Mouse (Mus musculus): ENCODE results near the gene Pappa2.

Gene Pappa2

DNA sequence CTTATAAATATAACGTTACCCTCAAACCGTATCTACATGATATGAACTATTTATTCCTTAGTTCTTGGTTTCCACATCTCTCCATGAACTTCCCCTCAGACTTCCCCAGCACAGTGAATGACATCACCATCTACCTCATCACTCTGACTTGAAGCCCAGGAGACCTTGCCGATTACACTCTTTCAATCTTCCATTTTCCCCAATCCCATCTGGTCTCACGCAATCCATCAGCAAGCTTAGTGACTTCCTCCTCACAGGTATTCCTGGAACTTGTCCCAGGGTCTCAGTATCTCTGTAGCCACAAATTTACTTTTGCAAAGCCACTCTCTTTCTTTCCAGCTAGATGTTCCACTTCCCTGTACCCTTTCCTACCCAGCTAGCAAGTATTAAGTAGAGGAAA, 209.5 kb downstream of the Pappa2 start:
- ATAC-seq (ENCODE audit: insufficient number of reproducible peaks, low FRiP score, low TSS enrichment): 0 out of 2 replicates have a peak, but pooled peaks have one; percentile 36

GRCm38 (mm10) chr1:158770036-158770655, 210.1 kb downstream of the Pappa2 start:
- ATAC-seq (ENCODE audit: insufficient number of reproducible peaks, low FRiP score, low TSS enrichment): peak; percentile 75

DNA sequence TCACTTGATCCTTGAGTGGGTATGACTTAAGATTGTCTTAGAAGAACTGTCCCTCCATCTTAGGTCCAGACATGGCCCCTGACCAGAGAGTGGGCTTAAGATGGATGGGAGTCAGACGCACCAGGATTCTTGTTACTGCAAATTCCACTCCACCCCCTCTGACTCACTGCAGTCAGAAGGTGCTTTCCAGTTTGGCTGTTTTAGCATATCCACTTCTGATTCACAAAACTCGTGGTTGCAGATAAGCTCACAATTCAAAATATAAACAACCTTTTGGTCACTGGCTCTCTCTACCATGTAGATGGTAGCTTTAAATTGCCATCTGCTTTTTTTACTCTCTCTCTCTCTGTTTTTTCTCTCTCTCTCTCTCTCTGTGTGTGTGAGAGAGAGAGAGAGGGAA, 214.4 kb downstream of the Pappa2 start:
- ATAC-seq (ENCODE audit: insufficient number of reproducible peaks, low FRiP score, low TSS enrichment): no peak

DNA sequence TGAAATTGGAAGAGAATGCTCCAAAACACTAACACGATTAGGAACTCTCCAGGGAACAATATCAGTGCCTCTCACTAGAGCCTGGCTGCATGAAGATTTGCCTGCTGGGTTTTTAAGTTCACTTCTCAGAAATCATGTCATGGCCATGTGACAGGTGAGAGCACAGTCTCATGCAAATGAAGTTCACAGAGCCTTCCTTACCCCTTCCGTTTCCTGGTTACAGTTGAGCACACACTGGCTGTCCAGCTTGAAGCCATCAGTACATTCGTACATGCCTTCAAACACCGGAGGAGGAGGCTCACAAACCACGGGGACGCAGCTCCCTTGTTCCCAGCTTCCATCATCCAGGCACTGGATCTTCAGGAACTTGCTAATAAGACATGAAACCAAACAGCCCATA, 215.6 kb downstream of the Pappa2 start:
- no peak for ATAC-seq (ENCODE audit: insufficient number of reproducible peaks, low FRiP score, low TSS enrichment)

- no peak for ATAC-seq (ENCODE audit: insufficient number of reproducible peaks, low FRiP score, low TSS enrichment)
These were observed 216.1 kb downstream of the Pappa2 start for GRCm38 (mm10) chr1:158764211-158764610.

DNA sequence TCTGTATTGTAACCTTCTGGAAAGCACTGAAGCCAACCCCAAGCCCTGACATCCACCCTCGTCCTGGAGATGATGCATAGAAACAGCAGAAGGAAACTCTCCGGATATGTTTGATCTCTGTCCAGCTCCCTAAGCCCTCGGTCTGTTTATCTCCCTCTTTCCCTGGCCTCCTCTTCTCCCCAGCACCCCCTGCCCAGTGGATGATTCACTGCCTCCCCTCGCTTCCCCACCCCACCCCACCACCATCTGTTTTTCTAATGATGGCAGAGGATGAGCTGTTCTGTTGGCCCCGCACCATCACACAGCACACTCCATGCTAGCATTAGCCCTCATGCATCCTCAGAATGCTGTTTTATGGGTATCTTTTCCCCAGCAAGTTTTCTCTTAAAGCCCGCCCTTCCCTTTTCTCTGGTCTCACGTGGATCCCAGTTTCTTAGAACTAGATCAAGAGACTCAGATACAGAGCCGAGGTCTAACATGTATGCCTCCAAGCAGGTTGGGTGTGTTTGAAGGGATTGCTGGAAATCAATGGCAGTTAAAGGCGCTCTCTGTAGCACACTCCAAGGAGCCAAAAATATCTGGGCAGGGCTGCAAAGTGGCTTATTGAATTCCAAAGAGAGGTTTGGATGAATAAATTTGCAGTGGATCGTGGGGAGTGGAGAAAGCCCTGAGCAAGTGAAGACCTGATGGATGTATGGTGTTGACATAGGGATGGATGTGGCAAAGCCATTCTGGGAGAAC, 231.8 kb downstream of the Pappa2 start:
- peak; percentile 92 for ATAC-seq (ENCODE audit: insufficient number of reproducible peaks, low FRiP score, low TSS enrichment)

DNA sequence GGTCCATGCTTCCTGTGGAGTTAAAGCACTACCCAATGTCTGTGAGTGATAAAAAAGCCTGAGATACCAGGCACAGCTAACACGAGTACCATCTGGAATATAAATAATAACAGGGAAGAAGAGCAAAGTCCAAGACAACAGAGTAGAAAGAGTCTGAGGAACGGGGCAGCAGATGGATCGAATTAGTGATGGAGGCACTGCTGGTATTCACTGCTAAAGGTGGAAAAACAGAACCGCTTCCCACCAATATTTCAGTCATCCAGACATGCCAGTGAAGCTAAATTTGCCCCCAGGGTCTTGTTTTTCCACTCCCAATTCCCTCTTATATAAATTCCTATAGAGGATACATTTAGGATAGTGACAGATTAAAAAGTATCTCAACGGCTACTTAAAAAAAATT, 238.8 kb downstream of the Pappa2 start:
- ATAC-seq (ENCODE audit: insufficient number of reproducible peaks, low FRiP score, low TSS enrichment): no peak

GRCm38 (mm10) chr1:158740949-158741348, 239.3 kb downstream of the Pappa2 start:
- ATAC-seq (ENCODE audit: insufficient number of reproducible peaks, low FRiP score, low TSS enrichment): no peak

DNA sequence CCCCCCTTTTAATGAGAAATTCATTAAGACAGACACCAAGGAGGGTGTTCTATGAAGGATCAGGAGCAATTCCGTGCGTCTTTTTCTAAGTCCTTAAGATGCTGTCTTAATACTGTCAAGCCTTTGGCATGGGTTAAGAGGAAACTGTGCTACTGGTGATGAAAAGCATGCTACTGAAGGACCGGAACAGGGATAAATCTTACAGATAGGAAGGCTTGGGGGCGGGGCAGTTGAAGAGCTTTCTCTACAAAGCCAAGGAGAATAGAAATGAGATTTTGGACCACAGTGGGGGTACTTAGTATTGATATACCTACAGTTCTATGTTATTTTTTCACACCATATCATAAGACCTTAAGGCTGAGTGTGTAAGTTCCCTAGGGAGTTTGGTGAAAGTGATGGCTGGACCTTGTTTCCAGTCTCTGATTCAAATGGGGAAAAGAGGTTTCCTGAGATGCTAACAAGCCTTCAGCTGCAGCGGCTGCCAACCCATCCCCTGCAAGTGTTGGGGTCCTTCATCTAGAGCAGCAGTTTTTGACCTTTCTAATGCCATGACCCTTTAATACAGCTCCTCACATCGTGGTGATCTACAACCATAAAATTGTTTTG, 240.0 kb downstream of the Pappa2 start:
- ATAC-seq (ENCODE audit: insufficient number of reproducible peaks, low FRiP score, low TSS enrichment): no peak

- ATAC-seq (ENCODE audit: insufficient number of reproducible peaks, low FRiP score, low TSS enrichment): no peak
These were observed 241.0 kb downstream of the Pappa2 start for GRCm38 (mm10) chr1:158739132-158739919.

DNA sequence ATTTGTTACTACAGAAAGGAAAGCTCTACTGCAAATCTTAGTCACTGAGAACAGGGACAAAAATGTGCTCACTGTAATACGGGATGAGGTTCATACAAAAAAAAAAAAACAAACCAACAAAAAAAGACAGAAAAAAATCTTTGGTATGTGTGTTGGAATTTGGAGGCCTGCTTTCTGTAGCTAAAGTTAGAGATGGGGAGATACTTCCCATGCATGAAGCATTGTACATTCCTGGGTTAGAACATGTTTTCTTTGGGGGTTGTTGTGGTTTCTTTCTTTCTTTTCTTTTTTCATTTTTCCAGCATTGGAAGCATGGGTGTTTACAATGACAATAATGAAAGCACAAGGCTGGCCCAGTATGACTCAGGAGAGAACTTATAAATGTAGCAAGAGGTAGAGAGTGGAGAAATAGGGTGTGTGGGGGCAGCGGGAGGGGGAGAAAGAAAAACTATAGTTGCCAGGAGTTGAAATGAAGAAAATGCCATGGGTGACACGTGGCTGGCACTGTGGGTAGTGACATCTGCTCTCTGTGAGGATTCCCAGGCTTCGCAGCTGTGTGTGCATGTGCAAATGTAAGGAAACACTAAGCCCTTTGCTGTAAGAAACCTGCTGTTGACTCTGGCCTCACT, 247.3 kb downstream of the Pappa2 start:
- no peak for ATAC-seq (ENCODE audit: insufficient number of reproducible peaks, low FRiP score, low TSS enrichment)

DNA sequence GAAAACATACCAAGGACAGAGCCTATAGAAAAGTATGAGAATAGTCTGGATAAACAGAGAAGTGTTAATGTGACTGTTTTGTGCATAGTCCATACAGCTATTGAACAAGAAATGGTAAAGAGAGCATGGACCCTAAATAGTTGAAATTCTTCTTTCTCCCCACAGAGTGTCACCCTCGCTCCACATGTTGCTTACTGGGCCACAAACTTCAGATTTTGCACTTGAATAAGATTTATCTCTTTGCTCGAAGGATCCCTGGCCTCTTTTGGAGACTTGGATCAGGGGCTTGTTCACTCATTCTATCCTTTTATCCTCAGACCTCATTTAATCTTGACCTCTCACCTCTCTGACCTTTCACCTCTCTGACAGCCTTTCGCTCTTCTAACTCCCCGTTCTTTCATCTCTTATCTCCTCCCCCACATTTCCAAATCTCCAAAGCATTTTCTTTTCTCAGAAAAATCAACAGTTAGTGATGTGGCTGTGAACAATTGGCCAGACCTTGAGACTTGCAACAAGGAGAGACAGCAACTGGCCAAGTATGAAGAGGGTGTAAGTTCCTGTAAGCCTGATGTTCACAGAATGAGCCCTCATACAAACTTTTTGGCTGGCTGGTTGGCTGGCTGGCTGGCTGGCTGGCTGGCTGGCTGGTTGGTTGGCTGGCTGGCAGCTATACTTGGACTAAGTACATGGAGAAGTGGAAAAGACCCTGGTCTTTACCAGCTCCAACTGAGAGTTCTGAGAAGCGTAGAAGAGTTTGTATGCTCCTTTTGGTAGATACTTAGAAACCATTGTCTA, 266.8 kb downstream of the Pappa2 start:
- peak; percentile 50; the same call in 1 of the 2 replicates for ATAC-seq (ENCODE audit: insufficient number of reproducible peaks, low FRiP score, low TSS enrichment)

DNA sequence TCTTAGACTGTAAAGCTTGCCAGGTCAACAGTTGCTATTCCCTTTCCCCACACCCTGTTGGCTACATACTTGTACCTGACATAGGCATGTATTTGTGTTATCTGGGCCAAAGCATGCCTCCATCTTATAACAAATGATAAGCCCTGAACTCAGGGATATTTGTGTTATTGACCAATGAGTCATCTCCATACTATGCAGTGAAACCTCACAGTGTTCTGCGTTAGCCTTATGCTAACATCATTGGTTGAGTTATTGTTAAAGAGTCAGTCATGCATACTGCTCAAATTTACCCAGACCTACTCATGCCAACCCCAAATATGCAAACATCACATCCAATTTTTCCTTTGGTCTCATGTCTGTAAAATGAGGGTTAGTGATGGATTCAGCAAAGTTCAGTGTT, 279.0 kb downstream of the Pappa2 start:
- no peak for ATAC-seq (ENCODE audit: insufficient number of reproducible peaks, low FRiP score, low TSS enrichment)

- no peak for ATAC-seq (ENCODE audit: insufficient number of reproducible peaks, low FRiP score, low TSS enrichment)
These were observed 280.1 kb downstream of the Pappa2 start for GRCm38 (mm10) chr1:158700147-158700546.

- ATAC-seq (ENCODE audit: insufficient number of reproducible peaks, low FRiP score, low TSS enrichment): no peak
These were observed 281.0 kb downstream of the Pappa2 start for GRCm38 (mm10) chr1:158699276-158699675.

GRCm38 (mm10) chr1:158697859-158698569, 282.3 kb downstream of the Pappa2 start:
- ATAC-seq (ENCODE audit: insufficient number of reproducible peaks, low FRiP score, low TSS enrichment): no peak

DNA sequence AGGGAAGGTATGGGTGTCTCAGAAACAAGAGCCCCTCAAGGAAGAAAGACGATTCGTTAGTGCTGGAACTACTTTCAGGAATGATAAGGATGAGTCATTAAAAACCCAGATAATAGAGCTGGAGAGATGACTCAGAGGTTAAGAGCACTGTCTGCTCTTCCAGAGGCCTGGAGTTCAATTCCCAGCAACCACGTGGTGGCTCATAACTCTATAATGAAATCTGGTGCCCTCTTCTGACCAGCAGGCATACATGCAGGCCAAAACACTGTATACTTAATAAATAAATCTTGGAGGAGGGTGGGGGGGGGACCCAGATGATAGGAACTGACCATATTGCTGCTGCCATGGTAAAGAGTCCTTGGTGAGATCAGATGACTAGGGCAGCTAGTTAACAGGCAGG, 282.9 kb downstream of the Pappa2 start:
- ATAC-seq (ENCODE audit: insufficient number of reproducible peaks, low FRiP score, low TSS enrichment): no peak

- no peak for ATAC-seq (ENCODE audit: insufficient number of reproducible peaks, low FRiP score, low TSS enrichment)
These were observed 292.6 kb downstream of the Pappa2 start for GRCm38 (mm10) chr1:158687726-158688125.

- peak; percentile 79 for ATAC-seq (ENCODE audit: insufficient number of reproducible peaks, low FRiP score, low TSS enrichment)
These were observed 310.2 kb downstream of the Pappa2 start for GRCm38 (mm10) chr1:158669971-158670592.
